8 mouse cellular contexts compared by ENCODE assay signal in genomic region chr1:167231612-167232283, GRCm38 (mm10). TPM values are rescaled to one million over a fixed set of nuclear protein-coding genes. Genes with fewer than 3 reads are reported as not detected.
A peak's percentile ranks its signal among the peaks of the same experiment; 100 is the strongest.
DNase-seq lines count a peak whose midpoint lies in the region; ATAC-seq and TF ChIP-seq lines count a peak whose summit lies in the region.

No protein-coding gene starts in this region.

- 78% methylated on average over 17 of the region's 17 CpGs for WGBS in midbrain, postnatal 0 days
- 84% methylated on average over 17 of the region's 17 CpGs for WGBS in midbrain, embryonic 13.5 days
- 80% methylated on average over 17 of the region's 17 CpGs for WGBS in forebrain, embryonic 13.5 days

- peaks cover 36% of the 10 kb centered on the region for H3K36me3 ChIP-seq in midbrain, postnatal 0 days (ENCODE audit: insufficient read depth, low read length)
- H3K36me3 ChIP-seq in midbrain, embryonic 13.5 days = peaks cover 75% of the 10 kb centered on the region
- H3K36me3 ChIP-seq in forebrain, embryonic 13.5 days (ENCODE audit: poor library complexity, severe bottlenecking) = peaks cover 77% of the 10 kb centered on the region

- no peak overlapping the region for H3K4me2 ChIP-seq in midbrain, postnatal 0 days (ENCODE audit: low read depth, low read length, poor library complexity, severe bottlenecking)
- H3K4me2 ChIP-seq in midbrain, embryonic 13.5 days (replicated peaks) = no peak overlapping the region
- H3K4me2 ChIP-seq in forebrain, embryonic 13.5 days = no peak overlapping the region

- H3K27ac ChIP-seq in gastrocnemius, adult 2 months = peak overlapping the region; percentile 6; the same call in 1 of the 2 replicates
- H3K27ac ChIP-seq in midbrain, postnatal 0 days (ENCODE audit: low read depth, low read length) = no peak overlapping the region
- no peak overlapping the region for H3K27ac ChIP-seq in midbrain, embryonic 13.5 days
- no peak overlapping the region for H3K27ac ChIP-seq in forebrain, embryonic 13.5 days

- H3K9me3 ChIP-seq in midbrain, postnatal 0 days (ENCODE audit: low read length) = no peaks in the 10 kb centered on the region
- H3K9me3 ChIP-seq in midbrain, embryonic 13.5 days = no peaks in the 10 kb centered on the region
- no peaks in the 10 kb centered on the region for H3K9me3 ChIP-seq in forebrain, embryonic 13.5 days (replicated peaks)

- H3K9ac ChIP-seq in midbrain, postnatal 0 days (replicated peaks; ENCODE audit: low read length, poor library complexity, severe bottlenecking) = no peak overlapping the region
- no peak overlapping the region for H3K9ac ChIP-seq in midbrain, embryonic 13.5 days (replicated peaks)
- no peak overlapping the region for H3K9ac ChIP-seq in forebrain, embryonic 13.5 days

- H3K4me3 ChIP-seq in gastrocnemius, adult 2 months = no peak overlapping the region; the same call in none of the 2 replicates
- no peak overlapping the region for H3K4me3 ChIP-seq in midbrain, postnatal 0 days (ENCODE audit: low read depth, low read length)
- H3K4me3 ChIP-seq in midbrain, embryonic 13.5 days (replicated peaks) = no peak overlapping the region
- H3K4me3 ChIP-seq in forebrain, embryonic 13.5 days = no peak overlapping the region

- DNase-seq in gastrocnemius, adult 2 months = peak; percentile 45
- DNase-seq in gastrocnemius, postnatal 25 days = no peak
- DNase-seq in midbrain, postnatal 0 days (ENCODE audit: low spot score) = peak; percentile 51
- peak; percentile 36 for DNase-seq in retina, embryonic 14.5 days (ENCODE audit: low spot score)
- DNase-seq in spleen, postnatal 36 days (ENCODE audit: low spot score in 2 of 2) = no peak

- no peaks in the 10 kb centered on the region for H3K4me1 ChIP-seq in midbrain, postnatal 0 days (ENCODE audit: insufficient read depth, low read length)
- no peaks in the 10 kb centered on the region; the same call in 1 of the 2 replicates for H3K4me1 ChIP-seq in midbrain, embryonic 13.5 days (replicated peaks)
- H3K4me1 ChIP-seq in forebrain, embryonic 13.5 days = no peaks in the 10 kb centered on the region

- ATAC-seq in midbrain, postnatal 0 days (ENCODE audit: low FRiP score) = no peak
- no peak for ATAC-seq in midbrain, embryonic 13.5 days
- peak; percentile 48 for ATAC-seq in common myeloid progenitor, adult 5-6 weeks (replicated peaks; ENCODE audit: low read depth, poor library complexity, severe bottlenecking)
- ATAC-seq in forebrain, embryonic 13.5 days = no peak; the same call in 1 of the 2 replicates

- intact Hi-C loops in gastrocnemius, adult 2 months (cut with DNase I) = loop anchor here (5.0 kb wide), 1 partner anchor 36 kb away; no protein-coding TSS in a partner anchor

- TF ChIP-seq CTCF in gastrocnemius, adult 2 months (IDR thresholded peaks at IDR 0.05) = peak; percentile 36
- peak; percentile 51 for TF ChIP-seq CTCF in midbrain, postnatal 0 days (IDR thresholded peaks at IDR 0.05)

- H3K27me3 ChIP-seq in midbrain, postnatal 0 days (ENCODE audit: insufficient read depth, low read length) = no peaks in the 10 kb centered on the region
- H3K27me3 ChIP-seq in midbrain, embryonic 13.5 days = no peaks in the 10 kb centered on the region
- H3K27me3 ChIP-seq in forebrain, embryonic 13.5 days = no peaks in the 10 kb centered on the region

RNA-seq across cellular contexts. Expression of gene Uck2, which starts 53.4 kb away (rescaled TPM):
- 10 to 100 TPM; 14.1 to 22.4 TPM for total RNA-seq in gastrocnemius, adult 2 months (2021)
- 10 to 100 TPM; 16.9 to 29.3 TPM for total RNA-seq in gastrocnemius, postnatal 25 days (2021)
- total RNA-seq in midbrain, postnatal 0 days (2014; rRNA removed) = 54.4 and 74.2 TPM in 2 replicates
- polyA plus RNA-seq in midbrain, postnatal 0 days (2015; fragmentation: Nextera tagmentation; extraction: Ambion mirVana) = 32.7 and 42.7 TPM in 2 replicates
- polyA plus RNA-seq in midbrain, embryonic 13.5 days (2015; fragmentation: Nextera tagmentation; extraction: Ambion mirVana) = 67.6 and 70.1 TPM in 2 replicates
- 198 and 245 TPM in 2 replicates for total RNA-seq in common myeloid progenitor, adult 5-6 weeks (2017)
- 72.7 and 73.6 TPM in 2 replicates for polyA plus RNA-seq in forebrain, embryonic 13.5 days (2015; fragmentation: Nextera tagmentation; extraction: Ambion mirVana)

Comparison
In these comparisons a context has a peak if more than half of its experiments do, and no peak if none do; other contexts are left out.
1. DNase-seq: peak in gastrocnemius, adult 2 months (single experiment), midbrain, postnatal 0 days (single experiment) and retina, embryonic 14.5 days (single experiment); none in gastrocnemius, postnatal 25 days (single experiment) and spleen, postnatal 36 days (0 of 2).